Mouse (Mus musculus): ENCODE measurements at regions not wholly inside any gene's neighbourhood (a gene's known extent, or its start where the extent isn't known, plus 50 kb on each side); places are given as distances from the start of the nearest gene placed in this dataset.

DNA sequence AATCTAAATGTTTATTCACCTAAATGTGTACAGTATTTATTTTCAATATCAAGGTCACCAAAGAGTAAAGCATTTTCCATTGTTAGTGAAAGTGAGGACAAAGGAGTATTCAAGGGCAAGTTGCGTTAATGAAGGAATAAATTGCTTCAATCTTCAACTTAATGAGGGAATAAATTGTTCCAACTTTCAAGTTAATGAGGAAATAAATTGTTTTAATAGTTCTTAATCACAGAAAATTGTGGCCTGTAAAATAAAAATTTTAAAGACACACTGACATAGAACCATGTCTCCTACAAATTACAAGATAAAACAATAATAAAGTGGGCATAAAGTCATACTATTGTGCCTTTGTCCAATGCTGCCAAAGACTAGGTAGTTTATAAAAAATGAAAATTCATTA is 375.4 kb upstream of the Adamts5 start:
- Histone ChIP-seq H3K79me2 (ENCODE audit: control insufficient read depth, insufficient read depth, low read length) (no peaks in the 10 kb centered on the region), H3K4me1 (ENCODE audit: control insufficient read depth, insufficient read depth, low read length) (no peaks in the 10 kb centered on the region), H3K36me3 (ENCODE audit: control insufficient read depth, insufficient read depth, low read length) (no peaks in the 10 kb centered on the region), H3K4me3 (ENCODE audit: insufficient read depth, low read depth, low read length) (no peak overlapping the region), H3K27me3 (ENCODE audit: control insufficient read depth, insufficient read depth, low read length) (no peaks in the 10 kb centered on the region), H3K9ac (ENCODE audit: low read depth, low read length) (no peak overlapping the region), H3K27ac (replicated peaks; ENCODE audit: insufficient read depth, low read depth, low read length) (no peak overlapping the region)
- DNase-seq (ENCODE audit: extremely low read depth, low read depth, low spot score) = no peak
- no peak for TF ChIP-seq POLR2A (IDR thresholded peaks at IDR 0.05; ENCODE audit: extremely low read depth, insufficient read depth, low read length)
- TF ChIP-seq CTCF (IDR thresholded peaks at IDR 0.05; ENCODE audit: low read depth, low read length) = no peak
- 85% methylated on average over 1 of the region's 1 CpGs for WGBS

DNA sequence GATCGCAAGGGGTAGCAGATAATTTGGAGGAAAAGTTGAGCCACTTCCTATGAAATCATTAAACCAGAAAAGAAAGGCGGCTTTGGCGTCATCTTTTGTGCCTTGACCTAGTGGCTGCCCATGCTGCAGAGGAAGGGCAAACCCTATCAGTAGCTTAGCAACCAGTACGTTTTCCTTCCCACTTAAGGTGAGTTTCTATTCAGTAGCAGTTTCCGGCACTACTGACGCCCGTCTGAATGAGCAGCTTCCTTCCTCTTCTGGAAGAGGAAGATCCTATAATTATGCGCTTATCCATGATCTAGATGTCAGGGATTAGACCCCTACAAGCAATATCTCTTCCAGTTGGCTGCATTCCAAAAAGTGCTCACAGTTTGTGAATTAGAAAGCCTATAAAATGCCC is 360.0 kb upstream of the Adamts5 start:
- Histone ChIP-seq H3K27me3 (ENCODE audit: control insufficient read depth, insufficient read depth, low read length) (no peaks in the 10 kb centered on the region), H3K27ac (replicated peaks; ENCODE audit: insufficient read depth, low read depth, low read length) (no peak overlapping the region), H3K4me3 (ENCODE audit: insufficient read depth, low read depth, low read length) (no peak overlapping the region), H3K4me1 (ENCODE audit: control insufficient read depth, insufficient read depth, low read length) (no peaks in the 10 kb centered on the region), H3K9ac (ENCODE audit: low read depth, low read length) (no peak overlapping the region), H3K79me2 (ENCODE audit: control insufficient read depth, insufficient read depth, low read length) (no peaks in the 10 kb centered on the region), H3K36me3 (ENCODE audit: control insufficient read depth, insufficient read depth, low read length) (no peaks in the 10 kb centered on the region)
- DNase-seq (ENCODE audit: extremely low read depth, low read depth, low spot score) = peak; percentile 9
- TF ChIP-seq CTCF (IDR thresholded peaks at IDR 0.05; ENCODE audit: low read depth, low read length) = no peak
- TF ChIP-seq POLR2A (IDR thresholded peaks at IDR 0.05; ENCODE audit: extremely low read depth, insufficient read depth, low read length) = no peak
- 61% methylated on average over 8 of the region's 8 CpGs for WGBS

DNA sequence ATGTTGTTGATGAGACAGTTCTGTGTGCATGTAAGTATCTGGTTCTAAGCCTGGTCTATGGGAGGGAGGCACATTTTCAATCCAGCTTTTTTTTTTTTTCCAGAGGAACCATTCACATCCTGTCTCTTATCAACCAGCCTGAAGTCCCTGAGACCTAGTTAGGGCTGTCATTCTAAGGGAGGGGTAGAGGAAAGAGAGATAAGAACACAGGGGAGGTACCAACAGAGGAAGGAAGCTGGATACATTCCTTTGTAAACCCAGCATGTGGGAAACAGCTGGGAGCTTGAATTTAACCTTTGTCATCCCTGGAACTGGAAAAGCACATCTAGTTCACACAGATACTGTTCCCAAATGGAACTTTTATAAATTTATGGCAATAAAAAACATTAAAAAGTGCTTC is 351.0 kb upstream of the Adamts5 start:
- DNase-seq (ENCODE audit: extremely low read depth, low read depth, low spot score) = peak; percentile 15

DNA sequence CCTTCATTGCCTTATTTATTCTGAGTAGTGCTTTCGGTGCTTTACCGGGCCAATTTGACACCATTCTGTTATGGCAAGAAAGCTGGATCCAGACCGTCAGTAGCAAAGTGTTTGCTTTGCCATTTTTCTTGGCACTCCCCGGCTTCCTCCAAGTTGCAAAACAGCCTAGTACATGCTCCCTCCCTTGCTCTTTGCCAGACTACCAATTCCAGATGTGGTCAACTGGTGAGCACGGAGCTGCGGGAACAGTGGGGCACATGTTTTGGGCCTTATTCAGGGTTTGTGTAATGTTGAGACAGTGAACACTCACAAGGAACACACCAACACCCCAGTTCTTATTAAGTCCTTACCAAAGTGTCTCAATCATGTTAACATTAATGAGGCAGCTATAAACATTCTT is 348.4 kb upstream of the Adamts5 start:
- H3K36me3 ChIP-seq (ENCODE audit: control insufficient read depth, insufficient read depth, low read length) = no peaks in the 10 kb centered on the region
- peak; percentile 5 for DNase-seq (ENCODE audit: extremely low read depth, low read depth, low spot score)
- 71% methylated on average over 6 of the region's 6 CpGs for WGBS
- no peak overlapping the region for H3K27ac ChIP-seq (replicated peaks; ENCODE audit: insufficient read depth, low read depth, low read length)
- no peaks in the 10 kb centered on the region for H3K79me2 ChIP-seq (ENCODE audit: control insufficient read depth, insufficient read depth, low read length)
- no peak overlapping the region for H3K9ac ChIP-seq (ENCODE audit: low read depth, low read length)
- H3K27me3 ChIP-seq (ENCODE audit: control insufficient read depth, insufficient read depth, low read length) = no peaks in the 10 kb centered on the region
- H3K4me3 ChIP-seq (ENCODE audit: insufficient read depth, low read depth, low read length) = no peak overlapping the region
- no peaks in the 10 kb centered on the region for H3K4me1 ChIP-seq (ENCODE audit: control insufficient read depth, insufficient read depth, low read length)
- TF ChIP-seq POLR2A (IDR thresholded peaks at IDR 0.05; ENCODE audit: extremely low read depth, insufficient read depth, low read length) = no peak
- TF ChIP-seq CTCF (IDR thresholded peaks at IDR 0.05; ENCODE audit: low read depth, low read length) = no peak

More for the DNA sequence above, 351.0 kb upstream of the Adamts5 start:
- no peak overlapping the region for H3K9ac ChIP-seq (ENCODE audit: low read depth, low read length)
- H3K4me3 ChIP-seq (ENCODE audit: insufficient read depth, low read depth, low read length) = no peak overlapping the region
- no peaks in the 10 kb centered on the region for H3K36me3 ChIP-seq (ENCODE audit: control insufficient read depth, insufficient read depth, low read length)
- H3K27me3 ChIP-seq (ENCODE audit: control insufficient read depth, insufficient read depth, low read length) = no peaks in the 10 kb centered on the region
- H3K79me2 ChIP-seq (ENCODE audit: control insufficient read depth, insufficient read depth, low read length) = no peaks in the 10 kb centered on the region
- TF ChIP-seq POLR2A (IDR thresholded peaks at IDR 0.05; ENCODE audit: extremely low read depth, insufficient read depth, low read length) (no peak), CTCF (IDR thresholded peaks at IDR 0.05; ENCODE audit: low read depth, low read length) (no peak)
- no peaks in the 10 kb centered on the region for H3K4me1 ChIP-seq (ENCODE audit: control insufficient read depth, insufficient read depth, low read length)
- no peak overlapping the region for H3K27ac ChIP-seq (replicated peaks; ENCODE audit: insufficient read depth, low read depth, low read length)

DNA sequence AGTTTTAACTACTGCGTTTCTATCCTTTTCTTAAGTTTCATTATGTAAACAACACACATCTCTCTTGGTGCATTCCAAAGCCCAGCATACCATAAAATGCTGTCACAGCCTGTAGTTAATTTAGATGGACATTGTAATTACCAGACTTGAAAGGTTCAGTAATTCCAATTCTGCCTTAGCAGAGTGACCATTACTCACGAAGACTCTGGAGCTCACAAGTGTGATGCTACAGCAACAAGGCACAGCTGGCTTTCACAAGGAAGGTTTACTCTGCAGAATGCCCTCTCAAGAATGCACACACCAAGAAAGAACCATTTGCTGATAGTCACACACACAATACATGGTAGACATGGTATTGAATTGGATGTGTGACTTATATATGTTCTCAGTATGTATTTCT is 342.6 kb upstream of the Adamts5 start:
- no peaks in the 10 kb centered on the region for H3K36me3 ChIP-seq (ENCODE audit: control insufficient read depth, insufficient read depth, low read length)
- H3K4me1 ChIP-seq (ENCODE audit: control insufficient read depth, insufficient read depth, low read length) = no peaks in the 10 kb centered on the region
- H3K27me3 ChIP-seq (ENCODE audit: control insufficient read depth, insufficient read depth, low read length) = no peaks in the 10 kb centered on the region
- no peak for TF ChIP-seq POLR2A (IDR thresholded peaks at IDR 0.05; ENCODE audit: extremely low read depth, insufficient read depth, low read length)
- no peak for TF ChIP-seq CTCF (IDR thresholded peaks at IDR 0.05; ENCODE audit: low read depth, low read length)
- H3K79me2 ChIP-seq (ENCODE audit: control insufficient read depth, insufficient read depth, low read length) = no peaks in the 10 kb centered on the region
- no peak overlapping the region for H3K9ac ChIP-seq (ENCODE audit: low read depth, low read length)
- DNase-seq (ENCODE audit: extremely low read depth, low read depth, low spot score) = no peak
- no peak overlapping the region for H3K4me3 ChIP-seq (ENCODE audit: insufficient read depth, low read depth, low read length)
- H3K27ac ChIP-seq (replicated peaks; ENCODE audit: insufficient read depth, low read depth, low read length) = no peak overlapping the region
- 78% methylated on average over 2 of the region's 2 CpGs for WGBS

DNA sequence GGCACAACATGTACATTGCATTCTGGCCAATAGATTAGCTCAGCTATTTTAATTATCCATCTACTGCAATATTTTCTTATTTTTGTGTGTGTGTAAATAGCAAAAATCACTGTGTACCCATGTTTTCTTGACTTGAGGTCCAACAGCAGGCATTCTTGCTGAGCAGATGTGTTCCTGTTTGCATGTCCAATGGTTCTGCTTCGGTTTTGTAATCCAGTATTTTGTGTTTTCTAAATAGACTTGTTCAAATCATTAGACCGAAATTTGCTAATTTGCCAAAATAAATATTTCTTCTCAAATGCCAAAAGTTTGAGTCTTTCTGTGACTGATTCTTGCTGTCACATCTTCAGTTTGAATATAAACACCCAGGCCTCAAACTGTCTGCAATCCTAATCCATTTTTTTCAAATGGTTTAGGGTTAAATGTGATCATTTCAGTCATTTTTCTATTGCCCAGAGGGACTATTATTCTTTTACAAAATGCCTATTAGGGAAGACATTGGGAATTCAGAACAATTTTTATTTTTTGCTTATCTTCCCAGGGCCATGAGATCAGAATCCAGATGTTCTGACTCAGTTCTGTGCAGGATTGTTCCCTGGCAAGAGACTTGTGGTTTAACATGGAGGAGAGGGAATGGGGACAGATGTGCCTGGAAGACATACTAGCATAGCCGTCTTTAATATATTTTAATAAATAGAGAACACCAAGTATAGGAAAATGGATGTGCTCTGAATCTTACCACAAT is 341.3 kb upstream of the Adamts5 start:
- DNase-seq (ENCODE audit: extremely low read depth, low read depth, low spot score) = peak; percentile 54
- TF ChIP-seq POLR2A (IDR thresholded peaks at IDR 0.05; ENCODE audit: extremely low read depth, insufficient read depth, low read length) = no peak
- no peak for TF ChIP-seq CTCF (IDR thresholded peaks at IDR 0.05; ENCODE audit: low read depth, low read length)
- no peaks in the 10 kb centered on the region for H3K79me2 ChIP-seq (ENCODE audit: control insufficient read depth, insufficient read depth, low read length)
- no peaks in the 10 kb centered on the region for H3K27me3 ChIP-seq (ENCODE audit: control insufficient read depth, insufficient read depth, low read length)
- no peaks in the 10 kb centered on the region for H3K4me1 ChIP-seq (ENCODE audit: control insufficient read depth, insufficient read depth, low read length)
- WGBS = 44% methylated on average over 3 of the region's 3 CpGs
- no peak overlapping the region for H3K9ac ChIP-seq (ENCODE audit: low read depth, low read length)
- no peaks in the 10 kb centered on the region for H3K36me3 ChIP-seq (ENCODE audit: control insufficient read depth, insufficient read depth, low read length)
- no peak overlapping the region for H3K27ac ChIP-seq (replicated peaks; ENCODE audit: insufficient read depth, low read depth, low read length)
- no peak overlapping the region for H3K4me3 ChIP-seq (ENCODE audit: insufficient read depth, low read depth, low read length)

All from liver, adult 2 months (tissue).